Mouse (Mus musculus) myocyte (in vitro differentiated cells): ENCODE measurements around the gene Dus3l.

Experiments used
- CEBPB ChIP-seq: IDR thresholded peaks from 2 replicates; pipeline ENCODE4 v1.6.1; 2011; ENCODE audit warnings: mild to moderate bottlenecking, moderate library complexity; ENCODE audit not compliant: poor library complexity, insufficient read depth, severe bottlenecking
- E2F4 ChIP-seq: IDR thresholded peaks from one replicate; pipeline ENCODE4 v1.6.1; 2011; ENCODE audit warnings: mild to moderate bottlenecking, control low read depth, moderate library complexity; ENCODE audit not compliant: insufficient read depth
- MAX ChIP-seq: IDR thresholded peaks from one replicate; pipeline ENCODE4 v1.6.1; 2011; ENCODE audit warnings: low read depth, mild to moderate bottlenecking, control low read depth
- MYOD1 ChIP-seq, 3 experiments: IDR thresholded peaks; one replicate each; pipeline ENCODE4 v1.6.1; 2011; ENCODE audit warnings: control low read depth in 2 of 3, low read depth in 2 of 3, mild to moderate bottlenecking in 2 of 3, moderate library complexity in 1 of 3; ENCODE audit not compliant: insufficient read length in 2 of 3, control insufficient read depth in 1 of 3
- MYOG ChIP-seq, 3 experiments: IDR thresholded peaks; one replicate each; pipeline ENCODE4 v1.6.1; 2011; ENCODE audit warnings: control low read depth in 2 of 3, low read depth in 2 of 3, mild to moderate bottlenecking in 2 of 3; ENCODE audit not compliant: insufficient read length in 2 of 3, control insufficient read depth in 1 of 3, insufficient read depth in 1 of 3
- POLR2A ChIP-seq: IDR thresholded peaks from one replicate; pipeline ENCODE4 v1.6.1; 2011; ENCODE audit warnings: low read depth, mild to moderate bottlenecking, control low read depth, moderate library complexity; ENCODE audit not compliant: insufficient read length
- POLR2AphosphoS2 ChIP-seq: IDR thresholded peaks from one replicate; pipeline ENCODE4 v1.6.1; 2011; ENCODE audit warnings: low read depth, control low read depth; ENCODE audit not compliant: insufficient read length
- REST ChIP-seq: IDR thresholded peaks from one replicate; pipeline ENCODE4 v1.6.1; 2011; ENCODE audit warnings: mild to moderate bottlenecking, control low read depth, moderate library complexity; ENCODE audit not compliant: insufficient read depth, insufficient read length
- TCF12 ChIP-seq: IDR thresholded peaks from one replicate; pipeline ENCODE4 v1.6.1; 2011; ENCODE audit warnings: mild to moderate bottlenecking, control low read depth; ENCODE audit not compliant: poor library complexity, insufficient read depth, severe bottlenecking
- TCF3 ChIP-seq: IDR thresholded peaks from one replicate; pipeline ENCODE4 v1.6.1; 2011; ENCODE audit warnings: low read depth, control low read depth; ENCODE audit not compliant: insufficient read length
- USF1 ChIP-seq: IDR thresholded peaks from one replicate; pipeline ENCODE4 v1.6.1; 2011; ENCODE audit warnings: low read depth, mild to moderate bottlenecking, control low read depth, moderate library complexity

GRCm38 (mm10) chr17:56738221-56738620 is 26.3 kb upstream of the Dus3l start:
- TF ChIP-seq POLR2A (no peak), POLR2AphosphoS2 (no peak), CEBPB (no peak), E2F4 (no peak), MYOG (IDR thresholded peaks at IDR 0.05; ENCODE audit: control insufficient read depth in 1 of 3, insufficient read depth in 1 of 3, insufficient read length in 2 of 3, low read depth in 2 of 3) (no peak), USF1 (no peak), MAX (no peak), TCF3 (no peak), TCF12 (no peak), MYOD1 (IDR thresholded peaks at IDR 0.05; ENCODE audit: control insufficient read depth in 1 of 3, insufficient read length in 2 of 3, low read depth in 2 of 3) (no peak), REST (no peak)
